Mouse (Mus musculus) brain, adult 2 months (tissue): Measurements from ENCODE around the gene Gm11020.
A peak's percentile ranks its signal among the peaks of the same experiment; 100 is the strongest.
"Not testable (repeated sequence)": the region's sequence is repeated elsewhere in the genome, so short reads cannot be mapped to it uniquely, and the experiment has no call there.

ENCODE experiments used
- DNase-seq: peaks from one replicate; pipeline ENCODE4 v3.0.0; 2011; ENCODE audit warnings: low read depth, low spot score

Gene Gm11020

DNA sequence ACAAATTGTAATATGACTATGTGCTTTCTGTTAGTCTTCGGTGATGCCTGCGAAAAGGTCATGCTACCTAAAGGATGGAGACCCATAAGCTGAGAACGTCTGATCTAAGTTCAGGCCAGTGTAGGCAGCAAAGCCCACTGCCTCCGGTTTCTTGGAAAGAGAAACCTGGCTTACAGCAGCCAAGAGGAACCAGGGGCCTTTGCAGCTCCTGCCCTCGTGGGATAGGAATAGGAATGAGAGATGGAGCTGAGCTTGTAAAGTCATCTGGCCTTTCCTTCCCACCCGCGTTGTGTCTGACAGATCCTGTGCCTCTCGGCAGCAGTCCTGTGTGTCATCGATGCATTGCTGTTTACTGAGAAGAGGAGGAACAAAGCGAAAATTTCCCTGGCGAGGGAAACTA is at the start of gene Gm11020:
TSS of gene Gm11020 (plus strand) at position 301 of the 400 bp plus-strand sequence.
- DNase-seq = not testable (repeated sequence)

- not testable (repeated sequence) for DNase-seq
Observed at GRCm38 (mm10) chr8:104293081-104293480, 28.3 kb upstream of the Gm11020 start, which contains the start of gene Cmtm2a. TSS of gene Cmtm2a (minus strand) at chr8:104293181.

DNA sequence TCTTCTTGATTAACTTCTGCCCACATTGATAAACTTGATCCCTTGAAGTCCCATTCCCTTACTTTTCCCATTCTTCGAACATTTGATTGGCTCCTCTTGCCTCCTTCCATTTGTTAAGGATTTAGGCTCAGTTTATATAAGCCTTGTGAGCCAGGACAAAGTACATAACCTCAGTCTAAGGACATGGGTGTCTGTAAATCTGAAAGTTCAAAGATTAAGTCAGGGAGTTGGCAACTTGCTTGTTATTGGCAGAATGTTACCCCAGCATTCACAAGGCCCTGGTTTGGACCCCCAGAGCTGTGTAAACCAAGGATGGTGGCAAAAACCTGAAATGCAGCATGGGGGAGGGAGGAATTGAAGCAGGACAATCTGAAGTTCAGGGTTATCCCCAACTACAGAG is 27.0 kb upstream of the Gm11020 start:
- no peak for DNase-seq

DNA sequence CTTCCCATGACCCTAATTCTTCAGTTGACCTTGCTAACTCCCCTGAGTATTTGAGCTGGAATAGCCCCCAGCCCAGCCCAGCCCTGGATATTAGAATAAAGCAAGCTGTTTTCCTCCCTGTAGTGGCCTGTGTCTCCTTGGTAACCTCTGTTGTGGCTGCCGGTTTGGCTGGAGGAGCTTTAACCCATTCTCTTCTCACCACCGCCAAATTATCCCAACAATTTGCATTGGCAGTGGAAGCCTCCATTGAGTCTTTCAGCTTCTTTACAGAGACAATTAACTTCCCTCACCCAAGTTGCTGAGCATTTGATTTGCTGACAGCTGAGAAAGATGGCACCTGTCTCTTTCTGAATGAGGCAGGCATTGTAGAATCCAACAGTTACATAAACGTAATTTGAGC is 19.8 kb upstream of the Gm11020 start:
- not testable (repeated sequence) for DNase-seq

DNA sequence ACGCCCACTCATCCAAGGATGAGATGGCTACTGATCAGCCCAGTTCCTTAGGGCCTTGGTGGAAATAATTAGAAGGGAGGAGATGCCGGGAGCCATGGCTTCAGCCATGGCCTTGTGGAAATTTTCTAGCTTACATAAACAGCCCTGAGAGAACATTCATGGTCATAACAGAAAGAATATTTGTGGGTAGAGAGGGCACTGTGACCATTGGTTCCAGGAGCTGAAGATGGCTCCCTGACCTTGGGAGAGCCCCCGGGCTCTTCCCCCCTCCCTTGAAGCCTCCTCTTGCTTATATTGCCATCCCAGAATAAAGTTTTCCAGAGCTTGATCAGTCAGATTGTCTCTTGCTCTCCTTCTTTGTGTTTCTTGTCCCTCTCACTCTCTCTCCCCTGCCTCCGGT is 18.8 kb upstream of the Gm11020 start:
- not testable (repeated sequence) for DNase-seq

- DNase-seq = no peak
Observed at GRCm38 (mm10) chr8:104304962-104305361, 16.4 kb upstream of the Gm11020 start.

GRCm38 (mm10) chr8:104308341-104308740 is 13.0 kb upstream of the Gm11020 start:
- DNase-seq = not testable (repeated sequence)

- peak; percentile 20 for DNase-seq
Observed at GRCm38 (mm10) chr8:104309441-104310155, 11.8 kb upstream of the Gm11020 start, which contains the start of the genes Gm45711 and Cmtm1. TSS of gene Gm45711 (minus strand) at chr8:104310081. TSS of gene Cmtm1 (minus strand) at chr8:104310145.

GRCm38 (mm10) chr8:104312023-104312422 is 9.3 kb upstream of the Gm11020 start:
- DNase-seq = not testable (repeated sequence)

DNA sequence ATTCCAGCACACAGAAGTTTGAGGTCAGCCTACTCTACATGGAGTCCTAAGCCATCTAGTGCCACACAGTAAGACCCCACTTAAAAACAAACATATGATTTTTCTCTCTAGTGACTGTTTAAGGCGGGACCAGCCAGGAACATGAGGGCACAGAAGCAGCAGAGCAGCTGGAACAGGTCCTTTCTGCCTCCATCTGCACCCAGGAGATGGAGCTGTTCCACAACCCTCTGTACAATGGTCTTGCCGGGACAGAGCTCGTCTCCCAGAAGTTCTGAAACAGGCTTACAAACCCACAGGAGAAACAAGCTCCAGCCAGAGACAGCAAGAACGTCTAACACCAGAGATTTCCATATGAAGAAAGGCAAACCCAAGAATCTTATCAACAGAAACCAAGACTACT is 8.1 kb upstream of the Gm11020 start:
- peak; percentile 25 for DNase-seq

- not testable (repeated sequence) for DNase-seq
Observed at GRCm38 (mm10) chr8:104321930-104322329, 563 bp downstream of the Gm11020 start, which contains the start of gene Cmtm2b. TSS of gene Cmtm2b (plus strand) at chr8:104322230.

DNA sequence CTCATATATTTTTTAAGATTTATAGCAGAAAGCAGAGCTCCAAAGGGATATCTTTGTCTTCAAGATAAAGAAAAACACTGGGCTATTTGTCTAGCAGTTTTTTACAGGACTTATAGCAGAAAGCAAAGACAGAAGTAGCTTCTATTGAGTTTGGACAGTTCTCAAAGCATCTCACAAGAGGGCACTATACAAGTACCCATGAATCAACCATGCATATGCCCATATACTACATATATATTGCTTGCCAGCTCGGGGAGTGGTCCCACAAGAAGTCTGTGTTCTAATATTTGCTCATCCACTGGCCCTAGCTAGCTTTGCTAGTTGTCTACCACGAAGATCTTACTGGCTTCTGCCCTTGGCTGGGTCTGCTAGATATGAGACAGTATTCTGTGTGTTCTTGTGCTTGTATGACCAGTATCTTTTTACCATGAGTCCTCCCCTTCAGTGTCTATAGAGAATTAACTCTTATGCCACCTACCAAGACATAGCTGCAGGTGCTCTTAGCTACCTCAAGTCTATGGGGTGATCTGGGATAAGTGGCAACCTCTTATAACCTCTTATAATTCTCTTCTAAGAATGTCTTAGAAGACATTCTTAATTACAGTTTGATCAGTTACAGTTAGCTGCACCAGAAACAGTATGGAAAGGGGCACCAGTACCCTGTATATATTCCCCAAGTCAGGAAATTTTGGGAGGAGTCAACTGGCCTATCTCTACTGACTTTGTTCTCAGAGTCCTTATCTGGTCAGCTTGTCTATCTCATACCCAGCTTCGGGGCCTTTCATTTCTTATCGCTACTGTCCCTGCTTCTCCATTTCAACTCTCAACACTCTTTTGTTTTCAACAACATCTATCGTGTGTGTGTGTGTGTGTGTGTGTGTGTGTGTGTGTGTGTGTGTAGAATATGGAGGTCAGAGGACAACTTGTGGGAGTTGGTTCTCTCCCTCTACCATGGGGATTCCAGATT is 11.6 kb downstream of the Gm11020 start:
- DNase-seq = no peak

DNA sequence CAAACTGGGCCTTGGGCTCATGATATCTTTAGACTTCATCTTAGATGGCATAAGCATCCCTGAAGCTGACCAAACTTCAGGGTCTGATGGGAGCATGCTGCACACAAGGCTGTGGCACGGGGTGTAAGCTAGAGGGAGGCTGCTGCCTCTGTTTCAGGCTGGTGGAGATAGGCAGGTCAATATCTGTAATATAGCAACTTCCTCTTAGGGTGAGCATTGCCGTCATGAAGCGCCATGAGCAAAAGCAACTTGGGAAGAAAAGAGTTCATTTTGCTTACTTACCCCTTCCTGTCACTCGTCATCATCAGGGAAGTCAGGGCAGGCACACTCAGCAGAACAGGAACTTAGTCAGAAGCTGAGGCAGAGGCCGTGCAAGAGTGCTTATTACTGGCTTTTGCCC is 12.4 kb downstream of the Gm11020 start:
- DNase-seq = no peak

GRCm38 (mm10) chr8:104334196-104334595 is 12.8 kb downstream of the Gm11020 start:
- DNase-seq = no peak

GRCm38 (mm10) chr8:104336806-104337205 is 15.4 kb downstream of the Gm11020 start:
- DNase-seq = no peak

GRCm38 (mm10) chr8:104337890-104338289 is 16.5 kb downstream of the Gm11020 start:
- DNase-seq = no peak

GRCm38 (mm10) chr8:104339229-104339982 is 18.0 kb downstream of the Gm11020 start, which contains the start of gene Cmtm3:
TSS of gene Cmtm3 (plus strand) at chr8:104339410.
- DNase-seq = no peak

DNA sequence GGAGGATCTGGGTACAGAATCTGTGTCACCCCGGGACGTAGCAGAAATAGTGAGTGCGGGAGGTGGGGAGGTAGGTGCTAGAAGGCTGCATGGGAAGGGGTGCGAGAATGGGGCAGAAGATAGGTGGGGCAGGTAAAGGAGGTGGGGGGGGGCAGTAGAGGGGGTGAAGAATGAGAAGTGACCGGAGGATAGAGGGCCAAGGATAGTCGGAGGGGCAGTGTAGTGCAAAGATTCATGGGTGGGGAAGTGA is 18.5 kb downstream of the Gm11020 start:
- DNase-seq = no peak

DNA sequence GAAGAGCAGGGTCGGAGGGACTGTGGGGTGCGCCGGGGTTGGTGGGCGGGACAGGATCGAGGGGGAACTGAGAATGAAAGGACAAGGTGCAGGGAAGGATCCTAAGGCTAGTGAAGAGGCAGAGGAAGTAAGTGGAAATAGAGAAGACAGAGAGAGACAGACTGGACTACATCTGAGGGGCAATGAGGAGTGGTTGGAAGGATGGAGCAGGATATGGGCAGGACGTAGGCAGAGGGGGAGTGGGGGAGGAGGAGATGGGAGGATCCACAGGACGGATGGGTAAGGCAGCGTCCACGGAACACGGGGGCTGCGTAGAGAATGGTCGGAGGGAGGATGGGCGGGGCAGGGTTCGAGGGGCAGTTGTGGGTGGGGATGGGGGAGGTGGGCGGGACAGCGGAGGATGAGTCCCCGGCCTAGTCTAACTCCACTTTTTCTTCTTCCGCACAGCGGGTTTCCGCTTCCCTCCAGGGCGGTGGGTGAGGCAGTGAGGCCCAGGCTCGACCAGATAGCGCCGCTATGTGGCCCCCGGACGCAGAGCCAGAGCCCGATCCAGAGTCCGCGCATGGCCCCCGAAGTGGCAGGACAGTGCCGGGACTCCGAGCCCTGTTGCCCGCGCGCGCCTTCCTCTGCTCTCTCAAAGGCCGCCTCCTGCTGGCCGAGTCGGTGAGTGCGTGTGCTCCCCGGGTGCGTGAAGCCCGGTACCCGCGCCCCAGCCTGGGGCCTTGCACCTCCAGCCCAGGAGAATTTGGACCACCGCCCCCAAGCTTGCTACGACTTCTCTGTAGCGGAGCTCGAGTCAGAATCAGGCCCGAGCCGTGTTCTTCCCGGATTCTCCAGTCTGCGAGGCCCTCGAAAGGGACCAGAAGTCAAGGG is 19.1 kb downstream of the Gm11020 start:
- peak; percentile 59 for DNase-seq

DNA sequence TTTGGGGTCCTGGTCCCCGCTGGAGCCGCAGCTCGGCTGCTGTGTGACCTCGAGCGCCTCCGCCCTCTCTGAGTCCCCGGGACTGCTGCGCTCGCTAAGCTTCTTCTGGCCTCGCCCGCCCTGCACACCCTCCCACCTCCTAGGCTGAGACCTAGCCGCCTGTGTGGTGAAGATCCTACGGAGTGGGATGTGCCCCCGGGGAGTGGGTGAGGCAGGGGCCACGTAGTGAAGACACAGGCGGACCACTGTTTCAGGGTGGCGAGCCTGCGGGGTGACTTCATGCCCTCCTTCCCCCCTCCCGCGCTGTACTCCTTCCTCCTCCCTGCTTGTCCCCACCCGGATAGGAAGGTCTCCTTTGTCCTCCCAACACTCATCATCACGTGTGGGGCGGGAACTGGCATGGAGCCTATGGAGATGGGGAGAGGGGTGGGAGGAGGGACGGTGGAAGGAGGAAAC is 19.8 kb downstream of the Gm11020 start:
- DNase-seq = peak; percentile 62

GRCm38 (mm10) chr8:104341678-104342077 is 20.3 kb downstream of the Gm11020 start:
- no peak for DNase-seq
